In the genomic region with DNA sequence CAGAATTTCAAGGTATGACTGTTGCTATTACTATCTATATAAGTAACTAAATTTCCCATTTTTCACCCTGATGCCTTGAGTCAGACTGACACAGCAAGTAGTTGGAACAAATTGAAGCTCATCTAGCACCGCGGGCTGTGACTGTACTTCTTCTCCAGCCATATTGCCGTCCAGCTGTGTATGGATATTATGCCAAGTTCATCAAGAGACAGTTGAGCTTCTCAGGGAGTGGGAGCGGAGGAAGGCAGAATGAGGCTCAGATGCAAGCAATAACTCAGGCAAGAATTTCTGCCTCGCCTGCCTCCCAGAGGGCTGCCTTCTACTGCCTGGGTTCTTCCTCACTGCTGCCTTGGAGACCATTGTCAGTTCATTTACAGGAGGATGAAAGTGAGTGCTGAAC, we compare ENCODE assay signal across 23 mouse cellular contexts.
DNase-seq lines count a peak whose midpoint lies in the region; ATAC-seq lines count a peak whose summit lies in the region.
"Had no signal": no experiment of that assay in that cellular context is flagged by ENCODE, and none has a peak within 500 bp of the region (broad histone marks: within the 10 kb centered on the region; RNA-seq: fewer than 3 reads in every experiment).

No protein-coding gene starts in this region.

- ATAC-seq in frontal cortex, adult (ENCODE audit: low TSS enrichment) = peak; percentile 47; the same call in 1 of the 2 replicates
- ATAC-seq: activated CD4-positive, CD25-positive, alpha-beta regulatory T cell, adult 4 months; forebrain, embryonic 15.5 days; intestine, postnatal 0 days; midbrain, embryonic 15.5 days had no signal

- DNase-seq in cerebellum, adult 9-11 months = peak; percentile 2
- DNase-seq in cerebellum, adult 11 months = no peak
- no peak for DNase-seq in frontal cortex, postnatal 36 days (ENCODE audit: low spot score in 2 of 2)
- peak; percentile 29 to 38 for DNase-seq in layer of hippocampus, adult 8-10 months (ENCODE audit: low spot score in 2 of 2)
- DNase-seq in layer of hippocampus, adult 9-10 months (ENCODE audit: low spot score) = no peak
- DNase-seq in right cerebral cortex, postnatal 10 days (ENCODE audit: low spot score in 2 of 2) = peak; percentile 24 to 31
- DNase-seq in right cerebral cortex, adult 18-20 months = no peak
- DNase-seq: adrenal gland, adult 2 months; adrenal gland, postnatal 36 days; cerebellum, postnatal 36 days; gastrocnemius, postnatal 14 days; heart, postnatal 14 days; kidney, postnatal 25 days; liver, embryonic 13.5 days; lung, adult 18-20 months; lung, postnatal 10 days; spleen, adult 18-20 months; thymus, postnatal 14 days had no signal

Comparison
In these comparisons a context has a peak if more than half of its experiments do, and no peak if none do; other contexts are left out.
1. DNase-seq: peak in cerebellum, adult 9-11 months (single experiment), layer of hippocampus, adult 8-10 months (2 of 2) and right cerebral cortex, postnatal 10 days (2 of 2); none in cerebellum, adult 11 months (single experiment), frontal cortex, postnatal 36 days (0 of 2), layer of hippocampus, adult 9-10 months (single experiment) and right cerebral cortex, adult 18-20 months (single experiment).